Mouse (Mus musculus): Measurements from ENCODE around the gene Skida1.
A peak's percentile ranks its signal among the peaks of the same experiment; 100 is the strongest.
"Not testable (repeated sequence)": the region's sequence is repeated elsewhere in the genome, so short reads cannot be mapped to it uniquely, and the experiment has no call there.

The Skida1 gene

DNA sequence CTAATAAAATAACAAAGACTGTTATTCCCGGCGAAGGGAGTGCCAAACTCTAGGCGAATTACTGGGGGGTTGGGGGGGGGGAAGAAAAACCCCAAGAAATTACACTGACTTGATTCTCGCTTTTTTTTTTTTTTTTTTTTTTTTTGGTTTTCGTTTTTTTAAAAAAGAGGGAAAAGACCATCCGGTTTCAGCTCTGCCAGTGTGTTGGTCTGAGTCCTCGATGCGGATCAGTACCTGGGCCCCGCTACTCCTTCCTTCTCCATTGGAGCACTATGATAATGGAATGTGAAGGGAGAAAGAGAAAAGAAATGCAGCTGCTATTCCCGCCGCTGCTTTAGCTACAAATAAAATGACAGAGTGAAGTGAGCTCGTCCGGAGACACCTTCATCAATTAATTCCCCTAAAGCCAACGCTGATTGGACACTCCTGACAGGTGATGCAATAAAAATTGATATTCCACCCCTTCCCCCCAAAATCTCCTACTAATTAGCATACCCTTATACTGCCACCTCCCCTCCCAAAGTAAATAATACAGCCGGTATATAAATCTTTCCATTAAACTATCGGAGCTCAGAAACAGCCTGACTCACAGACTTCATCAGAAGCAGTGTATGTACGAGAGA lies at the start of gene Skida1:
TSS of gene Skida1 (minus strand) at position 599 of the 623 bp plus-strand sequence.
- peak; percentile 57 for DNase-seq

DNA sequence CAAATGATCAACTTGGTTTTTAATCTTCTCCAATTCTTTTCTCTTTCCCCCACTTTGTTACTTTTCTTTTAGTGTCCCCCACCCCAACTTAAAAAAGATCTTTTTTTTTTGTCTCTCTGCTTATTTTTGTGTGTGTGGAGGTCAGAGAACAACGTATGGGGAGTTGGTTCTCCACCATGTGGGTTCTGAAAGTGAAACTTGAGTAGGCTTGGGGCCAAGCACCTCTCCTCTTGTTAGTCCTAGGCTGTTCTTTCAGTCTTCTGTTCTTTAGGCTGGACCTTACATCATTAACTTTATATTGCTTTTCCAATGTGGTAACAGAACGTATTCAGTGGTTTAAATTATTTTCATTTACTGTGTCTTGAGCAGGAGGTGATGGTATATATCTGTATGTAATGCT lies 47.0 kb upstream of the Skida1 start:
- DNase-seq = no peak

- DNase-seq = no peak
Observed at GRCm38 (mm10) chr2:18094319-18094718, 45.5 kb upstream of the Skida1 start.

GRCm38 (mm10) chr2:18093858-18094257 lies 45.0 kb upstream of the Skida1 start:
- no peak for DNase-seq

DNA sequence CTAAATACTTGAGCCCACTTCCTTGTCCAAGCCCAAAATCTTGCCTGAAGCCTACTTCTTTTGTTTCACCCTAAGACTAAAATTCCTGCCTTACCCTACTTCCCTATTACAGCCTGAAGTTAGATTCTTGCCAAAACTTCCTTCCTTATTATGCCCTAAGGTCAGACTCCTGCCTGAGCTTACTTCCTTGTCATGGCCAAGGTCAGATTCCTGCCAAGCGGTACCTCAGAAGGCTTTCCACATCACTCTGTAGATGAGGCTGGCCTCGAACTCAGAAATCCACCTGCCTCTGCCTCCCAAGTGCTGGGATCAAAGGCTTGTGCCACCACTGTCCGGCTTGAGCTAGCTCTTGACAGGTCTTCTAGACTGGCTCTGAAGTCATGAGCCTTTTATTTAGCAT lies 38.8 kb upstream of the Skida1 start:
- DNase-seq = not testable (repeated sequence)

- DNase-seq = no peak
Observed at GRCm38 (mm10) chr2:18080182-18080860, 31.5 kb upstream of the Skida1 start.

GRCm38 (mm10) chr2:18071947-18072346 lies 23.1 kb upstream of the Skida1 start:
- no peak for DNase-seq

- peak; percentile 58 for DNase-seq
Observed at GRCm38 (mm10) chr2:18068071-18068796, 19.4 kb upstream of the Skida1 start.

DNA sequence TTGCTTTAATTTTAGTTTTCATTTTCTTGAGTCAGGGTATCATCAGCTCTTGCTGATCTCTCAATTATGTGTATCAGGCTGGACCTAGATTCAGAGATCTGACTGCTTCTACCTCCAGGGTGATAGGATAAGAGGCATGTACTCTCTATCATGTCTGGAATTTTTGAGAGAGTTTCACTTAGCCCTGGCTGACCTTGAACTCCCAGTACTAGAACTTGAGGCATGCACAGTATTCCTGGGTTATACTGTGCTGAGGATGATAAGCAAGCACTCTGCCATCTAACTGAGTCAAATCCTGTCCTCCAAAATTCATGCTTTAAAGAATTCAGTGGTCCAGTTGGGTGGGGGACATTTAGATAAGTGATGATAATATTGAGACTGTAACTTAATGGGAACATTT lies 17.6 kb upstream of the Skida1 start:
- no peak for DNase-seq

- no peak for DNase-seq
Observed at GRCm38 (mm10) chr2:18065708-18066030, 16.8 kb upstream of the Skida1 start.

DNA sequence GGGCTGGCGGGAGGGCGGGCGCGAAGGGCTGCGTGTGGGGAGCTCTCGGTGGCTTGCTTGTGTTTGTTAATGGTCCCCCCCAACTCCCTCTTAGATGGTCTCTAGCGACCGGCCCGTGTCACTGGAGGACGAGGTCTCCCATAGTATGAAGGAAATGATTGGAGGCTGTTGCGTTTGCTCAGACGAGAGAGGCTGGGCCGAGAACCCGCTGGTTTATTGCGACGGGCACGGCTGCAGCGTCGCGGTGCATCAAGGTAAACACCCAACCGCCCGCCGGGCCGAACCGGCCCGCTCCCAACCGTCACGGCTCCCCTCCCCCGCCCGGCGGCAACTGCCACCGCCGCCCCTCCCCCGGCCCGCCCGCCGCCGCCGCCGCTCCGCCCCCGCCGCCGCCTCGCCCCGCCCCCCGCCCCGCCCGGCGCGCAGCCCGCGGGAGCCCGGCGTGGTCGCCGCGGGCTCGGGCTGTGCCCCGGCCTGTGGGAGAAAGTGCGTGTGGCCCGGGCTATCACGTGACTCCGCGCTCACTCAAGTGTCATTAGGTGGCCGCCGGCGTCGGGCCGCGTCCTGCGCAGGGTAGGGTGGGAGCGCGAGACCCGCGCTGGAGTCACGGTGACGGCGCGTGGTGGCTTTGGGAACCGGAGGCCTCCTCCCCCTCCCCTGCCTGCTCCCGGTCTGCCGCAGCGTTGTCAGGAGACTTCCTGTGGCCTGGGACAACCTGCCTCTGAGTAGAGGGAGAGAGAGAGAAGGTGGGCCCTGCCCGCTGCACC lies 16.3 kb upstream of the Skida1 start:
- DNase-seq = peak; percentile 83

DNA sequence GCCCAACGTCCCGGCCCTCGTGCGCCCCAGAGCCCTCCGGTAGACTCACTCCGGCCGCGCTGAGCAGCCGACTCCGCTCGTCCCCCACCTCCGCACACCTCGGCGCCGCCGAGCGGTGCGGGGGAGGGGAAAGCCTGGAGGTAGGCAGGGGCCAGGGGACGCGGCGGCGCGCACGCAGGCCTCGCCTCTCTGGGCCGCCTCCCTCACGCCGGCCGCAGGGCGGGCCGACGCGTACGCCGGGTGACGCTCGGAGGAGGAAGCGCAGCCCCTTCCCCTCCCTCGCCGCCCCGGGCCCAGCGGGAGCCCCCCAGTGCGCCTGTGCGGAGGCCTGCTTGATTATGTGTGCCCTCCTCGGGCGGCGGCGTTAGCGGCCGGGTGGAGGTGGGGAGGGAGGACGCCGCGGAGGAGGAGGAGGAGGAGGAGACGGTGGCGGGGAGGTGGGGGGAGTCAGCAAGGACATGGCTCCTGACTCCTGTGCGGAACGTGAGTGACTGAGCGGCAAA lies 15.6 kb upstream of the Skida1 start:
- peak; percentile 91 for DNase-seq

DNA sequence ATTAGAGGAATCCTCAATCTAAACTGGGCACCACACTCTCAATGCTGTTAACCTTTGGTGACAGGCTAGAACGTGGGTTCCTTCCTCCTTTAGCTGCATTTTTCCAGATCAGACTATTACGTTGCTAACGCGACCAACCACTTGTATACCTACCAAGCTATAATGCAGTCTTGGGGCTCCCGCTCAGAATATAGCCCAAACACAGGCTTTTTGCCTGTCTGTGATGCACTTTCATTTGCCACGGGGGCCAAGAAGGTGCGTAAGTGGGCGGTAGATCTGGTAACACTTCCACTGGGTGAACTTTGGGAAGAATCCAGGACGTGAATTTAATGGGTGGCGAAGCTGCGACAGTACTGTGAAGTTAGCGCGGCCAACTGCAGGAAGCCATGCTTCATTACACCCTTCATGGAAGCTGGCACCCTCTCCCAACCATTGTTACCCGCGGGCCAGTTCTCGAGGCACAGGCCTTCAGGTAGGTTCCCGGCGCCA lies 15.0 kb upstream of the Skida1 start:
- peak; percentile 81 for DNase-seq

DNA sequence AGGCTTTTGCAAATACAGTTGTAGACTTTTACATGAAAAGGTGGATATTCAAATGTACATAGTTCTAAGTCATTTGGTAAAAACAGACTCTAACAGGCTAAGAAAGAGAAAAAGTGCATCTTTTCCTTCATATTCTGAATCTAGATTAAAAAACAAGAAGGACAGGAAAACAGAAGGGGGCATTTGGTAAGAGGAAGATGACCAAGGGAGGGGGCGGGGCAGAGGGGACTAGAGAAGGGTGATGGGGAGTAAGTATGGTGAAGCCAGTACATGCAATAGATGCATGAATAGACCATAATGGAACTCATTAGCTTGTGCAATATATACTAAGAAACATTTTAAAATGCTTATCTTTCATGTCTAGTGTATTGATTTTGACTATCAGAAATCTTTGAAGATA lies 11.5 kb upstream of the Skida1 start:
- no peak for DNase-seq

GRCm38 (mm10) chr2:18059891-18060290 lies 11.0 kb upstream of the Skida1 start:
- no peak for DNase-seq

DNA sequence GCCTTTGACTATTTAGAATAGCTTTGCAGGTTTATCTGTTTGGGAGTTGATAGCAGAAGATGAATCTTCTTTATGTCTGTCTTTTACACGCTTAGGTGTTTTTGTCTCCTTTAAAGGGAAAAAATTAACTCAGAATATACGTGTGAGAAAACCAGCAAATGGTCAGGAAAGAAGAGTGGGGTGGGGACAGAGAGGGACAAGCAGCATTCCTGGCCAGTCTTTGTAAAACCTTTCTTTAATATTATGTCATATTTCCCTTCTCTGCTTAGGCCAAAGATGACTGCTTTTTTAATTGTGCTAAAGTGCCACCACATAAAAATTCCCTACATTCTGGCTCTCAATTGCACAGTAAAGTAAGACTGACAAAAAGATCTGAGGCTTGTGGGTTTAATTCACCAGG lies 10.2 kb upstream of the Skida1 start:
- no peak for DNase-seq

DNA sequence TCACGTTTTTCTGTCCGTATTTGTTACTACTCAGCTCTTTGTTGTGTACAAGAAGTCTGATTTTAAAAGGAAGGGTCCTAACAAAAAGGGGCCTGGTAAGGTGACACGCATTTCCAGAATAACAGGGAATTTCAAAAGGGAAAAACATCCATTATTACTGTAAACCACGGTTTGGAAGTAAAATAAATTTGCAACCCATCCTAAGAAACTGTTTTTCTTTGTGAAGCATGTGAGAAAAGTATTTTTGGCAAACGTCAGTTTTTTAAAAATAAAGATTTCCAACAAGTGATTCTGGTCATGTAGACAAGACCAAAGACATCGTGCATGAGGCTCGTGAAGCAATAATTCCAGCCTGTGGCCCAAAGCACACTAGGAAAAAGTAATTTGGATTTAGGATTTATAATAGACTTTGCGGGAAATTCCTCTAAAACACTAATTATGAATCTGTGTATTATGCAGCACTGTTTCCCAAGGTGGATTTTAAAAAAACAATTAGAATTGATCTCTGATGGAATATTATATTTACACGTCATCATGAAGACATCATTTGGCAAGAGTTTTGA lies 9.4 kb upstream of the Skida1 start:
- no peak for DNase-seq

DNA sequence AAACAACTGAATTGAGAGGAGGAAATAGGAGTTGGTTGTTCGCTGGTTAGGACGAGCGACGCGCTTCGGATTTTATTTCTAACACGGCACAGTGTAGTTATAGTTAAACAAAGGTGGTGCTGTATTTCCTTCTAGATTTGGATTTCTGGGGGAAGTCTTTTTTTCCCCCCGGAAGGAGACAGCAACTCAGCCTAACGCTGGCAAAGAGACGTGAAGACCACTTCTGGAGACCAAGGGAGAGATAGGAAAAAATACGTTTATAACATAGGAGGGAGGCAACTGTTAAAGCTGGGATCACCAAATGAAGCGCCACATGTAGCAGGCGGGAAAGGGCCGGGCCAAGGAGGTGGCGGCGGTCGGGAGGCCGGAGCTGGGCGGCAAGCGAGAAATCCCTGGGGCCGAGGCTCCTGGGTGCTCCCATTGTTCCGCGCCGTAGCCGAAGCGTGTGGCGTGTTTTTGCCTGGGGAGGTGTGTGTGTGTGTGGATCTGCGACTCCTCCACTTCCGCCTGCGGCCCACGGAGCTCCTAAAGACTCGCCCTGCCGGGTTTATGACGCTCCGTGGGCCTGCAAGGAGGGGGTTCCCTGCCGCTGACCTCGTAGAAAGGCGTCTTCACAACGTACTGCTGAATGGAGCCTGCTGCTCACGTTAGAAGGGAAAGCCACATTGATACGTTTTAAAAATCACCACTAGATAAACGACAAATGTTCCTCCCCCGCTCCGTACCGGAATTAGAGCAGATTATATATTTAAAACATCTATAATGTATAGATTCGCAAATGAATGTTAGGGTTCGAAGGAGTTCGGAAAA lies 8.7 kb upstream of the Skida1 start:
- DNase-seq = peak; percentile 79

GRCm38 (mm10) chr2:18056786-18057255 lies 8.0 kb upstream of the Skida1 start:
- DNase-seq = peak; percentile 95

DNA sequence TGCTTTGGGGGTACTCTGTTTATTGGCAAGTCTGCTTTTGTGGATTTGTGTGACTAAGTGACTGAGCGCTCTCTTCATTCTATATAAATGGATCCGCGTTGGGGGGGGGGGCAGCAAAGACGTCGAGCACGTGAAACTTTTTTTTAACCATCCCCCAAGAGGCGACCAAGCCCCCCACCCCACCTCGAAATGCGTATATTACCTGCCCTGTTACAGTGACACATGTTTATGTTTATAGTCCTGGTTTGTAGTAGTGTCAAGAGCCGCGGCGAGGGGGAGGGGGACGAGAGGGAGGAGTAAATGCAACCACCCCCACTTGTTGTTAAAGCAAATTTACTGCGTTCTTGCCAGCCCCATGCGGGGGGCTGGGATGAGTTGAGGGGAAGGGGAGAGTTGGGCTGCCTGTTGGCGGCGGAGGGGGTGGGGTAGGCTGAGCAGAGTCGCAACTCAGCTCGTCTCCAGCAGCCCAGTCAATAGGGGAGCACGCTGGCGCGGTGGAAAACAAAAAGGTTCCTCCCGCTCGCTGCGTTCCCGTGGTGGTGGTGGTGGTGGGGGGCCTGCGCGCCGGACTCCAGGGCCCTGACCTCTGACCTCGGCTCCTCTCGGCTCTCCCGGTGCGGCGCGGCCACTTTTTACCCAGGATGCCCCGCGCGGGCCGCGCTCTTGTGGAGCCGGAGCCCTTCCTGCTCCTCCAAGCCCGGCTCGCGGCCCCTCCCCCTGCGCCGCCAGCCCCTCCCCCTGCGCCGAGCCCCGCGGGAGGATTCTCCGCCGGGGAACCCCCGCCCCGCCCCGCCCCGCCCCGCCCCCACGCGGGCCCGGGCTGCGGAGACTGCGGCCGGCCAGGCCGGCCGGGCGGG lies 7.3 kb upstream of the Skida1 start:
- DNase-seq = peak; percentile 96

Data from kidney, adult 18-20 months (tissue).